Mouse (Mus musculus): ENCODE results near the gene Nsl1. TPM values are rescaled to one million over a fixed set of nuclear protein-coding genes. Genes with fewer than 3 reads are reported as not detected.

The Nsl1 gene
- polyA plus RNA-seq, 1 experiment from 2014 or later, result 5.7 TPM

- no peaks in the 10 kb centered on the region for H3K9me3 ChIP-seq (ENCODE audit: low read length)
- DNase-seq (no peak), ATAC-seq (no peak)
Observed at GRCm38 (mm10) chr1:191036554-191037334, 26.1 kb upstream of the Nsl1 start, which contains the start of gene Spata45. Spata45 (plus strand) TSS chr1:191036639.

GRCm38 (mm10) chr1:191037999-191038398 lies 24.8 kb upstream of the Nsl1 start:
- no peaks in the 10 kb centered on the region for H3K4me1 ChIP-seq (ENCODE audit: insufficient read depth)
- H3K36me3 ChIP-seq (replicated peaks; ENCODE audit: insufficient read depth, low read length), result no peaks in the 10 kb centered on the region
- no peaks in the 10 kb centered on the region for H3K27me3 ChIP-seq (ENCODE audit: insufficient read depth, low read length)
- TF ChIP-seq CTCF (IDR thresholded peaks at IDR 0.05; ENCODE audit: low read depth), result no peak
- no peak for TF ChIP-seq EP300 (IDR thresholded peaks at IDR 0.05; ENCODE audit: low read depth)
- ATAC-seq (no peak), DNase-seq (no peak)
- H3K27ac ChIP-seq (ENCODE audit: low read depth), result no peak overlapping the region
- no peak overlapping the region for H3K9ac ChIP-seq (replicated peaks)
- no peak overlapping the region for H3K4me3 ChIP-seq (ENCODE audit: low read depth, low read length)
- H3K9me3 ChIP-seq (ENCODE audit: low read length), result no peaks in the 10 kb centered on the region
- 88% methylated on average over 4 of the region's 4 CpGs for WGBS (ENCODE audit: insufficient replicate concordance)
- H3K4me2 ChIP-seq (ENCODE audit: low read depth, low read length), result no peak overlapping the region

More at GRCm38 (mm10) chr1:191036554-191037334, 26.1 kb upstream of the Nsl1 start, which contains the start of gene Spata45:
- no peak within 1 kb of the TSS for H3K4me3 ChIP-seq (ENCODE audit: low read depth, low read length)
- no peak for TF ChIP-seq CTCF (IDR thresholded peaks at IDR 0.05; ENCODE audit: low read depth)
- TF ChIP-seq EP300 (IDR thresholded peaks at IDR 0.05; ENCODE audit: low read depth), result no peak
- no peaks in the 10 kb centered on the region for H3K4me1 ChIP-seq (ENCODE audit: insufficient read depth)
- WGBS (ENCODE audit: insufficient replicate concordance), result 61% methylated on average over 6 of the region's 6 CpGs
- no peak within 1 kb of the TSS for H3K27ac ChIP-seq (ENCODE audit: low read depth)
- no peak within 1 kb of the TSS for H3K4me2 ChIP-seq (ENCODE audit: low read depth, low read length)
- no peak within 1 kb of the TSS for H3K9ac ChIP-seq (replicated peaks)
- no peaks in the 10 kb centered on the region for H3K27me3 ChIP-seq (ENCODE audit: insufficient read depth, low read length)
- H3K36me3 ChIP-seq (replicated peaks; ENCODE audit: insufficient read depth, low read length), result no peaks in the 10 kb centered on the region

GRCm38 (mm10) chr1:191041352-191041751 lies 21.5 kb upstream of the Nsl1 start:
- no peak overlapping the region for H3K4me2 ChIP-seq (ENCODE audit: low read depth, low read length)
- no peak overlapping the region for H3K27ac ChIP-seq (ENCODE audit: low read depth)
- no peaks in the 10 kb centered on the region for H3K27me3 ChIP-seq (ENCODE audit: insufficient read depth, low read length)
- TF ChIP-seq CTCF (IDR thresholded peaks at IDR 0.05; ENCODE audit: low read depth) (no peak), EP300 (IDR thresholded peaks at IDR 0.05; ENCODE audit: low read depth) (no peak)
- no peak overlapping the region for H3K4me3 ChIP-seq (ENCODE audit: low read depth, low read length)
- ATAC-seq, result no peak
- DNase-seq, result no peak
- no peaks in the 10 kb centered on the region for H3K9me3 ChIP-seq (ENCODE audit: low read length)
- no peaks in the 10 kb centered on the region for H3K36me3 ChIP-seq (replicated peaks; ENCODE audit: insufficient read depth, low read length)
- H3K9ac ChIP-seq (replicated peaks), result no peak overlapping the region
- H3K4me1 ChIP-seq (ENCODE audit: insufficient read depth), result no peaks in the 10 kb centered on the region

- ATAC-seq, result no peak
- TF ChIP-seq EP300 (IDR thresholded peaks at IDR 0.05; ENCODE audit: low read depth) (no peak), CTCF (IDR thresholded peaks at IDR 0.05; ENCODE audit: low read depth) (no peak)
- 73% methylated on average over 5 of the region's 5 CpGs for WGBS (ENCODE audit: insufficient replicate concordance)
Observed at GRCm38 (mm10) chr1:191042106-191042505, 20.7 kb upstream of the Nsl1 start.

GRCm38 (mm10) chr1:191042688-191043087 lies 20.1 kb upstream of the Nsl1 start:
- Histone ChIP-seq H3K36me3 (replicated peaks; ENCODE audit: insufficient read depth, low read length) (no peaks in the 10 kb centered on the region), H3K27ac (ENCODE audit: low read depth) (no peak overlapping the region), H3K4me1 (ENCODE audit: insufficient read depth) (no peaks in the 10 kb centered on the region), H3K9me3 (ENCODE audit: low read length) (no peaks in the 10 kb centered on the region), H3K9ac (replicated peaks) (no peak overlapping the region), H3K4me2 (ENCODE audit: low read depth, low read length) (no peak overlapping the region), H3K4me3 (ENCODE audit: low read depth, low read length) (no peak overlapping the region), H3K27me3 (ENCODE audit: insufficient read depth, low read length) (no peaks in the 10 kb centered on the region)
- WGBS (ENCODE audit: insufficient replicate concordance), result 73% methylated on average over 3 of the region's 3 CpGs
- no peak for DNase-seq
- TF ChIP-seq CTCF (IDR thresholded peaks at IDR 0.05; ENCODE audit: low read depth) (no peak), EP300 (IDR thresholded peaks at IDR 0.05; ENCODE audit: low read depth) (no peak)
- no peak for ATAC-seq

More at GRCm38 (mm10) chr1:191042106-191042505, 20.7 kb upstream of the Nsl1 start:
- H3K9me3 ChIP-seq (ENCODE audit: low read length), result no peaks in the 10 kb centered on the region
- H3K36me3 ChIP-seq (replicated peaks; ENCODE audit: insufficient read depth, low read length), result no peaks in the 10 kb centered on the region
- H3K4me3 ChIP-seq (ENCODE audit: low read depth, low read length), result no peak overlapping the region
- H3K4me2 ChIP-seq (ENCODE audit: low read depth, low read length), result no peak overlapping the region
- no peaks in the 10 kb centered on the region for H3K27me3 ChIP-seq (ENCODE audit: insufficient read depth, low read length)
- H3K4me1 ChIP-seq (ENCODE audit: insufficient read depth), result no peaks in the 10 kb centered on the region
- DNase-seq, result no peak
- H3K9ac ChIP-seq (replicated peaks), result no peak overlapping the region
- no peak overlapping the region for H3K27ac ChIP-seq (ENCODE audit: low read depth)

- H3K9ac ChIP-seq (replicated peaks), result no peak overlapping the region
- ATAC-seq (peak; percentile 59), DNase-seq (no peak)
- H3K27me3 ChIP-seq (ENCODE audit: insufficient read depth, low read length), result no peaks in the 10 kb centered on the region
- H3K4me2 ChIP-seq (ENCODE audit: low read depth, low read length), result no peak overlapping the region
- no peaks in the 10 kb centered on the region for H3K9me3 ChIP-seq (ENCODE audit: low read length)
- H3K4me3 ChIP-seq (ENCODE audit: low read depth, low read length), result no peak overlapping the region
- WGBS (ENCODE audit: insufficient replicate concordance), result 78% methylated on average over 2 of the region's 2 CpGs
- peaks cover 3% of the 10 kb centered on the region; the same call in 1 of the 2 replicates for H3K36me3 ChIP-seq (replicated peaks; ENCODE audit: insufficient read depth, low read length)
- H3K4me1 ChIP-seq (ENCODE audit: insufficient read depth), result no peaks in the 10 kb centered on the region
- no peak overlapping the region for H3K27ac ChIP-seq (ENCODE audit: low read depth)
- TF ChIP-seq EP300 (IDR thresholded peaks at IDR 0.05; ENCODE audit: low read depth), result no peak
- no peak for TF ChIP-seq CTCF (IDR thresholded peaks at IDR 0.05; ENCODE audit: low read depth)
Observed at GRCm38 (mm10) chr1:191045264-191045663, 17.5 kb upstream of the Nsl1 start.

Data from liver, postnatal 0 days (tissue).